Mouse (Mus musculus): Measurements from ENCODE around the gene Atp5j2. TPM values are rescaled to one million over a fixed set of nuclear protein-coding genes. Genes with fewer than 3 reads are reported as not detected.

The Atp5j2 gene
- polyA plus RNA-seq, 1 experiment from 2014 or later: 490 TPM

GRCm38 (mm10) chr5:145190373-145190772 lies 1.5 kb downstream of the Atp5j2 start:
- Histone ChIP-seq H3K4me1 (replicated peaks; ENCODE audit: control insufficient read depth, insufficient read depth, low read length) (0 out of 2 replicates have a peak, but pooled peaks cover 2% of the 10 kb centered on the region), H3K9me3 (ENCODE audit: control insufficient read depth, low read length) (no peaks in the 10 kb centered on the region), H3K36me3 (ENCODE audit: control insufficient read depth, insufficient read depth, low read length) (peaks cover 9% of the 10 kb centered on the region; the same call in 1 of the 2 replicates), H3K9ac (ENCODE audit: low read depth, low read length) (peak overlapping the region; percentile 92), H3K27me3 (ENCODE audit: control insufficient read depth, insufficient read depth, low read length) (no peaks in the 10 kb centered on the region), H3K27ac (ENCODE audit: low read depth, low read length) (no peak overlapping the region), H3K4me2 (replicated peaks; ENCODE audit: low read depth, low read length) (peak overlapping the region; percentile 72), H3K4me3 (ENCODE audit: low read depth, low read length) (peak overlapping the region; percentile 72)
- ATAC-seq (ENCODE audit: low FRiP score) (no peak), DNase-seq (ENCODE audit: low spot score) (no peak)
- WGBS: 58% methylated on average over 5 of the region's 5 CpGs

GRCm38 (mm10) chr5:145189416-145189815 lies 2.4 kb downstream of the Atp5j2 start:
- H3K9ac ChIP-seq (ENCODE audit: low read depth, low read length): no peak overlapping the region
- H3K27ac ChIP-seq (ENCODE audit: low read depth, low read length): no peak overlapping the region
- no peaks in the 10 kb centered on the region for H3K27me3 ChIP-seq (ENCODE audit: control insufficient read depth, insufficient read depth, low read length)
- 0 out of 2 replicates have a peak, but pooled peaks cover 2% of the 10 kb centered on the region for H3K4me1 ChIP-seq (replicated peaks; ENCODE audit: control insufficient read depth, insufficient read depth, low read length)
- peaks cover 13% of the 10 kb centered on the region; the same call in 1 of the 2 replicates for H3K36me3 ChIP-seq (ENCODE audit: control insufficient read depth, insufficient read depth, low read length)
- no peak for DNase-seq (ENCODE audit: low spot score)
- no peak for ATAC-seq (ENCODE audit: low FRiP score)
- no peak overlapping the region; the same call in 1 of the 2 replicates for H3K4me3 ChIP-seq (ENCODE audit: low read depth, low read length)
- no peak overlapping the region for H3K4me2 ChIP-seq (replicated peaks; ENCODE audit: low read depth, low read length)
- WGBS: 94% methylated on average over 6 of the region's 6 CpGs
- no peaks in the 10 kb centered on the region for H3K9me3 ChIP-seq (ENCODE audit: control insufficient read depth, low read length)

GRCm38 (mm10) chr5:145185244-145185643 lies 6.6 kb downstream of the Atp5j2 start:
- H3K27ac ChIP-seq (ENCODE audit: low read depth, low read length): no peak overlapping the region
- H3K9me3 ChIP-seq (ENCODE audit: control insufficient read depth, low read length): no peaks in the 10 kb centered on the region
- peaks cover 21% of the 10 kb centered on the region; the same call in 1 of the 2 replicates for H3K36me3 ChIP-seq (ENCODE audit: control insufficient read depth, insufficient read depth, low read length)
- DNase-seq (ENCODE audit: low spot score) (no peak), ATAC-seq (ENCODE audit: low FRiP score) (no peak)
- H3K9ac ChIP-seq (ENCODE audit: low read depth, low read length): no peak overlapping the region
- H3K27me3 ChIP-seq (ENCODE audit: control insufficient read depth, insufficient read depth, low read length): no peaks in the 10 kb centered on the region
- no peak overlapping the region for H3K4me2 ChIP-seq (replicated peaks; ENCODE audit: low read depth, low read length)
- WGBS: 91% methylated on average over 2 of the region's 2 CpGs
- no peak overlapping the region for H3K4me3 ChIP-seq (ENCODE audit: low read depth, low read length)
- H3K4me1 ChIP-seq (replicated peaks; ENCODE audit: control insufficient read depth, insufficient read depth, low read length): 0 out of 2 replicates have a peak, but pooled peaks cover 1% of the 10 kb centered on the region

- ATAC-seq (ENCODE audit: low FRiP score) (no peak), DNase-seq (ENCODE audit: low spot score) (no peak)
- Histone ChIP-seq H3K9ac (ENCODE audit: low read depth, low read length) (no peak overlapping the region), H3K4me3 (ENCODE audit: low read depth, low read length) (no peak overlapping the region), H3K4me1 (replicated peaks; ENCODE audit: control insufficient read depth, insufficient read depth, low read length) (no peaks in the 10 kb centered on the region), H3K27ac (ENCODE audit: low read depth, low read length) (no peak overlapping the region), H3K36me3 (ENCODE audit: control insufficient read depth, insufficient read depth, low read length) (peaks cover 20% of the 10 kb centered on the region), H3K9me3 (ENCODE audit: control insufficient read depth, low read length) (no peaks in the 10 kb centered on the region), H3K27me3 (ENCODE audit: control insufficient read depth, insufficient read depth, low read length) (no peaks in the 10 kb centered on the region), H3K4me2 (replicated peaks; ENCODE audit: low read depth, low read length) (no peak overlapping the region)
- WGBS: 88% methylated on average over 18 of the region's 18 CpGs
Measured at GRCm38 (mm10) chr5:145178461-145178980, 13.3 kb downstream of the Atp5j2 start.

- no peak for DNase-seq (ENCODE audit: low spot score)
- WGBS: under 1% methylated on average over 24 of the region's 28 CpGs
- H3K9me3 ChIP-seq (ENCODE audit: control insufficient read depth, low read length): no peaks in the 10 kb centered on the region
- peak; percentile 78 for ATAC-seq (ENCODE audit: low FRiP score)
- H3K4me1 ChIP-seq (replicated peaks; ENCODE audit: control insufficient read depth, insufficient read depth, low read length): peaks cover 4% of the 10 kb centered on the region; the same call in 1 of the 2 replicates
- H3K27me3 ChIP-seq (ENCODE audit: control insufficient read depth, insufficient read depth, low read length): no peaks in the 10 kb centered on the region
- peak overlapping the region; percentile 90 for H3K4me3 ChIP-seq (ENCODE audit: low read depth, low read length)
- peak overlapping the region; percentile 88 for H3K9ac ChIP-seq (ENCODE audit: low read depth, low read length)
- H3K27ac ChIP-seq (ENCODE audit: low read depth, low read length): peak overlapping the region; percentile 63
- H3K36me3 ChIP-seq (ENCODE audit: control insufficient read depth, insufficient read depth, low read length): 0 out of 2 replicates have a peak, but pooled peaks cover 3% of the 10 kb centered on the region
- peak overlapping the region; percentile 56 for H3K4me2 ChIP-seq (replicated peaks; ENCODE audit: low read depth, low read length)
Measured at GRCm38 (mm10) chr5:145167306-145167661, 24.6 kb downstream of the Atp5j2 start.

- Histone ChIP-seq H3K9me3 (ENCODE audit: control insufficient read depth, low read length) (no peaks in the 10 kb centered on the region), H3K4me3 (ENCODE audit: low read depth, low read length) (peak within 1 kb of the TSS; percentile 90), H3K36me3 (ENCODE audit: control insufficient read depth, insufficient read depth, low read length) (0 out of 2 replicates have a peak, but pooled peaks cover 3% of the 10 kb centered on the region), H3K4me2 (replicated peaks; ENCODE audit: low read depth, low read length) (peak within 1 kb of the TSS; percentile 68), H3K27ac (ENCODE audit: low read depth, low read length) (peak within 1 kb of the TSS; percentile 70), H3K4me1 (replicated peaks; ENCODE audit: control insufficient read depth, insufficient read depth, low read length) (peaks cover 4% of the 10 kb centered on the region; the same call in 1 of the 2 replicates), H3K9ac (ENCODE audit: low read depth, low read length) (peak within 1 kb of the TSS; percentile 88), H3K27me3 (ENCODE audit: control insufficient read depth, insufficient read depth, low read length) (no peaks in the 10 kb centered on the region)
- ATAC-seq (ENCODE audit: low FRiP score) (peak; percentile 97), DNase-seq (ENCODE audit: low spot score) (peak; percentile 100)
- WGBS: under 1% methylated on average over 50 of the region's 51 CpGs
Measured at GRCm38 (mm10) chr5:145166536-145167305, 25.1 kb downstream of the Atp5j2 start, which contains the start of the genes Ptcd1 and Cpsf4. Ptcd1 (minus strand) TSS chr5:145167108. Cpsf4 (plus strand) TSS chr5:145167213.

- Histone ChIP-seq H3K27ac (ENCODE audit: low read depth, low read length) (no peak overlapping the region), H3K4me3 (ENCODE audit: low read depth, low read length) (no peak overlapping the region), H3K36me3 (ENCODE audit: control insufficient read depth, insufficient read depth, low read length) (no peaks in the 10 kb centered on the region), H3K27me3 (ENCODE audit: control insufficient read depth, insufficient read depth, low read length) (no peaks in the 10 kb centered on the region), H3K4me2 (replicated peaks; ENCODE audit: low read depth, low read length) (no peak overlapping the region), H3K4me1 (replicated peaks; ENCODE audit: control insufficient read depth, insufficient read depth, low read length) (peaks cover 4% of the 10 kb centered on the region; the same call in 1 of the 2 replicates), H3K9me3 (ENCODE audit: control insufficient read depth, low read length) (no peaks in the 10 kb centered on the region), H3K9ac (ENCODE audit: low read depth, low read length) (no peak overlapping the region)
- no peak for ATAC-seq (ENCODE audit: low FRiP score)
- 89% methylated on average over 15 of the region's 15 CpGs for WGBS
- DNase-seq (ENCODE audit: low spot score): no peak
Measured at GRCm38 (mm10) chr5:145165184-145165583, 26.7 kb downstream of the Atp5j2 start.

GRCm38 (mm10) chr5:145164710-145165109 lies 27.2 kb downstream of the Atp5j2 start:
- no peaks in the 10 kb centered on the region for H3K36me3 ChIP-seq (ENCODE audit: control insufficient read depth, insufficient read depth, low read length)
- no peak overlapping the region for H3K4me3 ChIP-seq (ENCODE audit: low read depth, low read length)
- H3K9ac ChIP-seq (ENCODE audit: low read depth, low read length): no peak overlapping the region
- ATAC-seq (ENCODE audit: low FRiP score) (no peak), DNase-seq (ENCODE audit: low spot score) (no peak)
- H3K27me3 ChIP-seq (ENCODE audit: control insufficient read depth, insufficient read depth, low read length): no peaks in the 10 kb centered on the region
- H3K4me1 ChIP-seq (replicated peaks; ENCODE audit: control insufficient read depth, insufficient read depth, low read length): peaks cover 4% of the 10 kb centered on the region; the same call in 1 of the 2 replicates
- 61% methylated on average over 3 of the region's 3 CpGs for WGBS
- no peak overlapping the region for H3K4me2 ChIP-seq (replicated peaks; ENCODE audit: low read depth, low read length)
- no peak overlapping the region for H3K27ac ChIP-seq (ENCODE audit: low read depth, low read length)
- H3K9me3 ChIP-seq (ENCODE audit: control insufficient read depth, low read length): no peaks in the 10 kb centered on the region
